Mouse (Mus musculus): ENCODE measurements around the gene Taar7a.

Gene Taar7a

GRCm38 (mm10) chr10:23948026-23948425 is 45.3 kb downstream of the Taar7a start:
- DNase-seq (ENCODE audit: extremely low read depth, low read depth), result no peak

GRCm38 (mm10) chr10:23942465-23942864 is 50.8 kb downstream of the Taar7a start:
- DNase-seq (ENCODE audit: extremely low read depth, low read depth), result peak; percentile 25
